Mouse (Mus musculus) stomach, postnatal 0 days (tissue): Measurements from ENCODE around the gene Ldlrad3. TPM values are rescaled to one million over a fixed set of nuclear protein-coding genes. Genes with fewer than 3 reads are reported as not detected.

Source experiments
- ATAC-seq: fragments of 200-750 bp; cut with Nextera tagmentation; 2 replicates; pipeline ENCODE4 v1.8.0; 2017; ENCODE audit not compliant: low FRiP score, low TSS enrichment
- DNase-seq: peaks from one replicate; pipeline ENCODE4 v3.0.0-alpha.2; 2016; ENCODE audit warnings: low spot score
- H3K27ac ChIP-seq: fragments of 300-500 bp; sonication (generic); replicated peaks from 2 replicates; pipeline ENCODE4 v1.5.1; 2014; ENCODE audit warnings: mild to moderate bottlenecking, control low read depth
- H3K27me3 ChIP-seq: fragments of 300-500 bp; sonication (generic); 2 replicates; pipeline ENCODE4 v1.6.1; 2014; ENCODE audit warnings: low read length; ENCODE audit not compliant: control insufficient read depth, insufficient read depth
- H3K36me3 ChIP-seq: fragments of 300-500 bp; sonication (generic); 2 replicates; pipeline ENCODE4 v1.6.1; 2014; ENCODE audit warnings: low read length, mixed read lengths; ENCODE audit not compliant: control insufficient read depth, insufficient read depth
- H3K4me1 ChIP-seq: fragments of 300-500 bp; sonication (generic); replicated peaks from 2 replicates; pipeline ENCODE4 v1.6.1; 2014; ENCODE audit warnings: antibody characterized with exemption; ENCODE audit not compliant: control insufficient read depth, insufficient read depth
- H3K4me2 ChIP-seq: fragments of 300-500 bp; sonication (generic); replicated peaks from 2 replicates; pipeline ENCODE4 v1.6.1; 2014; ENCODE audit warnings: low read depth, mild to moderate bottlenecking, control low read depth, moderate library complexity
- H3K4me3 ChIP-seq: fragments of 300-500 bp; sonication (generic); 2 replicates; pipeline ENCODE4 v1.5.1; 2014; ENCODE audit warnings: low read depth, low read length, control low read depth
- H3K9ac ChIP-seq: fragments of 300-500 bp; sonication (generic); 2 replicates; pipeline ENCODE4 v1.6.1; 2014; ENCODE audit warnings: mild to moderate bottlenecking, low read length, control low read depth, mixed read lengths
- H3K9me3 ChIP-seq: fragments of 300-500 bp; sonication (generic); 2 replicates; pipeline ENCODE4 v1.6.1; 2016; ENCODE audit warnings: low read length; ENCODE audit not compliant: control insufficient read depth
- CTCF ChIP-seq: IDR thresholded peaks from 2 replicates; pipeline ENCODE4 v1.5.1; 2016; ENCODE audit warnings: antibody characterized with exemption, low read depth, mild to moderate bottlenecking, moderate library complexity
- EP300 ChIP-seq: optimal IDR thresholded peaks from 2 replicates; pipeline ENCODE3; 2016; ENCODE audit warnings: antibody characterized with exemption
- WGBS: fragments of 180-500 bp; shearing (Covaris S2); extraction: QIAGEN DNeasy Blood & Tissue Kit; methylation state at CpG from one replicate; pipeline ENCODE4 v1.1.7; 2014; 5-methylcytosine and 5-hydroxymethylcytosine counted together
- polyA plus RNA-seq: library from polyadenylated mRNA; unstranded; fragments of >200 nt; fragmentation: Nextera tagmentation; extraction: Ambion mirVana; gene quantifications from 2 replicates; pipeline ENCODE4 v1.2.1, GENCODE M21; 2015

Gene Ldlrad3
- polyA plus RNA-seq, 1 experiment from 2014 or later, result 20.5 TPM

DNA sequence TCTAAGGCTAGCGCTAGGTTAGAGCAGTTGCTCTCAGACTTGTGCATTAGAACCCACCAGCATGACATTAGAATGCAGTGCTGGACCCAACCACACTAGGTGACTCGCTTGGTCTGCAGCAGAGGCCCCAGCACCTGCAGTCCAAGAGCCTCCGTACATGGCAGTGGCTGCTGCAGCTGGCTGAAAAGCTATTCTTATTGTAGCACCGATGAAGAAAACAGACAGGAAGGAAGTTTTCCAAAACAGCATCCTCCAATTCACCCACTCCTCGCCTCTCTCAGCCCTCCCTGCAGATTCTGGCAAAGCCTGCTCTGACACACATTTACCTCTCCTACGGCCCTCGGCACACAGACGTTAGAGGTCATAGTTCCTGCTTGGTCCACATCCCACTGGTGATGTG lies 130.0 kb downstream of the Ldlrad3 start:
- Histone ChIP-seq H3K4me2 (no peak overlapping the region), H3K4me1 (no peaks in the 10 kb centered on the region), H3K27me3 (no peaks in the 10 kb centered on the region), H3K9ac (no peak overlapping the region), H3K36me3 (peaks cover 7% of the 10 kb centered on the region), H3K9me3 (no peaks in the 10 kb centered on the region), H3K4me3 (no peak overlapping the region), H3K27ac (no peak overlapping the region)
- no peak for TF ChIP-seq EP300
- TF ChIP-seq CTCF, result no peak
- no peak for ATAC-seq
- 87% methylated on average over 8 of the region's 8 CpGs for WGBS
- DNase-seq, result no peak

DNA sequence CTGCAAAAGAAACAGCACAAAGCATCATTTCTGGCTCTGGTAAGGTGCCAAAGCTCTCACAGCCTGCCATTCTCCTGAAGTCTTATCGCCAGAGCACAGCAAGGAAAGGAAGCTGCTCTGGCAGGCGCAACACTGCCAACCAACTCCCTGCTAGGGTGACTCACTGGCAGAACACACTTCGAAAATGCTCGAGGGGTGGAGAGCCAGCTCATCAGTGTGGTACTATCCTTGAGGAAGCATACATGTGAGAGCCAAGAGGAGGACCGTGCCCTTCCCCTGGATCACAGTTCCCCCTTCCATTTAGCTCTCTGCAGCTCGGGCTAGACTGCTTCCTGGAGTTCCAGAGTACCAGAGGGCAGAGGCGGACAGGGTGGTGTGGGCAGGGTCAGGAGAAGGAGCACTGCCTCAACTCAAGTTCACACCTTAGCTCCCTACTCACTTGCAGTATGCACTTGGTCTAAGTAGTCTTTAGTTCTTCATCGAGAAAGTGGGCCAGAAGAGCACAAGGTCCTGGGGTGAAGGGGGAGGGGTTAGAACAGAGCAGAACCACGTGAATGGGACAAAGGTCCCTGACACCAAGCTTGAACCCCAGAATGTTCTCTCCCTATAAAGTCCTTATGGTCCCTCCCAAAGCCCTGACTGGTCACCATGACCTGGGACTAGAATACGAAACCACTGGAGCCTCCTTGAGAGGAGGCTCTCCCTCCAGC lies 133.1 kb downstream of the Ldlrad3 start:
- ATAC-seq (peak; percentile 76), DNase-seq (peak; percentile 33)
- WGBS, result 64% methylated on average over 10 of the region's 10 CpGs
- TF ChIP-seq EP300 (no peak), CTCF (no peak)
- H3K36me3 ChIP-seq, result peaks cover 3% of the 10 kb centered on the region; the same call in 1 of the 2 replicates
- no peak overlapping the region for H3K4me3 ChIP-seq
- H3K9me3 ChIP-seq, result no peaks in the 10 kb centered on the region
- H3K9ac ChIP-seq, result no peak overlapping the region
- no peak overlapping the region for H3K4me2 ChIP-seq
- H3K4me1 ChIP-seq, result no peaks in the 10 kb centered on the region
- no peak overlapping the region for H3K27ac ChIP-seq
- no peaks in the 10 kb centered on the region for H3K27me3 ChIP-seq

DNA sequence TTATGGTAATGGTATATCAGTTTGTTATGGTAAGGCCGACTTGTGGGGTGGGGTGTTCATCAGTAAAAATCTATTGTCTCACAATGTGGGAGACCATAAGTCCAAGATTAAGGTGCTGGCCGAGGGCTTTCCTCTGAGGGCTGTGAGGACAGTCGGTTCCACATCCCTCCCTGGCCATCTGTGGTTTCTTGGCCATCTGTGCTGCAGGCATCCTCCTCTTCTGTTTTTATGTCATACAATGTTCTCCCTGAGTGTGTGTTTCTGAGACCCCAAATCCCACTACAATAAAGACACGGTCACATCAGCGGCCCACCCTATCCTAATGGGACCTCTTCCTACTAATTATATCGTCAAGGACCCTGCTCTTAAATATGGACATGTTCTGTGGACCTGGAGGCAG lies 133.8 kb downstream of the Ldlrad3 start:
- no peak overlapping the region for H3K9ac ChIP-seq
- no peak overlapping the region for H3K4me3 ChIP-seq
- H3K36me3 ChIP-seq, result peaks cover 4% of the 10 kb centered on the region; the same call in 1 of the 2 replicates
- H3K27me3 ChIP-seq, result no peaks in the 10 kb centered on the region
- no peak overlapping the region for H3K27ac ChIP-seq
- no peaks in the 10 kb centered on the region for H3K9me3 ChIP-seq
- H3K4me1 ChIP-seq, result no peaks in the 10 kb centered on the region
- 95% methylated on average over 6 of the region's 6 CpGs for WGBS
- no peak overlapping the region for H3K4me2 ChIP-seq
- no peak for ATAC-seq
- TF ChIP-seq CTCF (no peak), EP300 (no peak)
- no peak for DNase-seq

DNA sequence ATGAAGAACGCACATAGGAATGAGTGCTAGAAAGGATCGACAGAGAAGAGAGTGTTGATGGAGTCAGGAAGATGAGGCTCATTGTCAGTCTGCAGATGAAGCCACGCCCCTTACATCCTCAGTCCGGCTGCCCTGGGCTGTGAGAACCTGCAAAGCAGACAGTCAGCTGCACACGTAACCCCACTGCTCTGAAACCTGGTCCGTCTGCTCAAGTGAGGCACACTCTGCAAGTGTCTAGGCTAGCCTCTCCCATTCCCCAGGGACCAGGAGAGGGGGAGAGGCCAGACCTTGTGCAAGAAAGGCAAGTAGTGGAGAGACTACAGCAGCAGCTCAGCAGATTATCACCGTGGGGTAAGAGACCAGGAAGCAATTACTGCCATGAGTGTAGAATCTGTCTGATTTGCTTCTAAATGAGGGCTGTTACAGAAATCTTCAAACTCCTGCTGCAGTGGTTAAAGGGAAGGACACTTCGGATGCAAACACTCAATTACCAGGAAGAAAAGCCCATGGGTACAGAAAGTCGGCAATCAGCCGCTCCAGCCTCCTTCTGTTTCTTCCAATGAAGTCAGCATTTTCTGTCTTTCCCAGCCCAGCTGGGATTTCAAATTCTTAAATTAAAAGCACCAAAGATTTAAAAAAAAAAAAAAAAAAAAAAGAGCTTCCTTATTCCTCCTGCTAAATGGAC lies 136.2 kb downstream of the Ldlrad3 start:
- no peak for ATAC-seq
- no peak for DNase-seq

DNA sequence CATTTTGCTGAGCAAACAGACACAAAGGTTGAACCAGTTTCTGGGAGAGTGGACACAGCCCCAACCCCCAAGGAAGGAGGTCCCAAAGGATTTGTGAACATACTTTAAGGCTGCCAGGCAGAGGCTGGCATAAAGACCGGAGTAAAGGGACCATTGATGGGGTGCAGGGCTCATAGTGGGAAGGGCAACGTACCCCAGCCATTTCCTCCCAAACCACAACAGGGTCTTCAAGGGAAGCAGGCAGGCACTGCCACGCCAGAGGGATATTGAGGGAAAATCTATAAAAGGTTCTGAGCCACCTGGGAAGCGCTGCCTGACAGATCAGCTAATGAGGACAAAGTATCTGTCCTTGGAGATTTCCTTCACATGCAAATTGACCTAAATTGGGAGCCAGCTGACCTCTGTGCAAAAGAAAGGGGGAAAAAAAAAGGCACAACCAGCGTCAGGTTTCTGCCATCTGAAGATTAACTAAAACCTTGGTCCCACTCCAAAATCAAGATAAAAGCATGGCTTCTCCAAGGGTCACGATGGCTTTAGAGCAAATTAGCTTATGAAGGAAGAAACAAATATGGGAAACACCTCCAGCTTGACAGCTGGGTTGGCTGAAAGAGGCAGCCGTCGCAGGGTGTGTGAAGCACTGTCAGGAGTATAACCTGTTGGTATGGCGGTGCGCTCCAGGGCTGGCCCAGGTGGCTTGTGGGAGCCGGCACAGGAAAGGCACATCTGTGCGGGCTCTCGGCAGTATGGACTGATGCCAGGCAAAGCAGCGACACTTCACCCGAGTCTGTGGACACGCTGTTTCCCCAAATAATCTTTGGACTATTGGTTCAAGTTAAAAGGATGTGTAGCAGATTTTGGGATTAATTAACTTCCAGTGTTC lies 137.6 kb downstream of the Ldlrad3 start:
- H3K27me3 ChIP-seq, result no peaks in the 10 kb centered on the region
- 82% methylated on average over 16 of the region's 16 CpGs for WGBS
- H3K4me1 ChIP-seq, result no peaks in the 10 kb centered on the region
- H3K9me3 ChIP-seq, result no peaks in the 10 kb centered on the region
- no peak overlapping the region for H3K9ac ChIP-seq
- H3K4me2 ChIP-seq, result no peak overlapping the region
- DNase-seq, result no peak
- H3K4me3 ChIP-seq, result no peak overlapping the region
- ATAC-seq, result no peak
- no peak for TF ChIP-seq CTCF
- no peak for TF ChIP-seq EP300
- H3K36me3 ChIP-seq, result 0 out of 2 replicates have a peak, but pooled peaks cover 2% of the 10 kb centered on the region
- H3K27ac ChIP-seq, result no peak overlapping the region

More for the DNA sequence above, 136.2 kb downstream of the Ldlrad3 start:
- WGBS, result 57% methylated on average over 10 of the region's 10 CpGs
- H3K27ac ChIP-seq, result no peak overlapping the region
- no peak overlapping the region for H3K9ac ChIP-seq
- no peaks in the 10 kb centered on the region for H3K27me3 ChIP-seq
- no peaks in the 10 kb centered on the region for H3K9me3 ChIP-seq
- H3K4me2 ChIP-seq, result no peak overlapping the region
- no peak for TF ChIP-seq CTCF
- TF ChIP-seq EP300, result no peak
- no peaks in the 10 kb centered on the region for H3K4me1 ChIP-seq
- peaks cover 4% of the 10 kb centered on the region; the same call in 1 of the 2 replicates for H3K36me3 ChIP-seq
- no peak overlapping the region for H3K4me3 ChIP-seq
